Mouse (Mus musculus) erythroblast, embryonic 14.5 days (primary cell): Measurements from ENCODE around the gene Mnt.

Experiments
- GATA1 ChIP-seq: IDR thresholded peaks from 2 replicates; pipeline ENCODE4 v1.6.1; 2012; ENCODE audit warnings: low read length, inconsistent platforms, mixed read lengths
- TAL1 ChIP-seq: IDR thresholded peaks from 3 replicates; pipeline ENCODE4 v1.6.1; 2012; ENCODE audit warnings: low read length, inconsistent platforms, mixed read lengths

GRCm38 (mm10) chr11:74867181-74867580 lies 36.5 kb downstream of the Mnt start:
- TF ChIP-seq GATA1 (no peak), TAL1 (no peak)
